Mouse (Mus musculus): Measurements from ENCODE around the gene Sgms1.

DNA sequence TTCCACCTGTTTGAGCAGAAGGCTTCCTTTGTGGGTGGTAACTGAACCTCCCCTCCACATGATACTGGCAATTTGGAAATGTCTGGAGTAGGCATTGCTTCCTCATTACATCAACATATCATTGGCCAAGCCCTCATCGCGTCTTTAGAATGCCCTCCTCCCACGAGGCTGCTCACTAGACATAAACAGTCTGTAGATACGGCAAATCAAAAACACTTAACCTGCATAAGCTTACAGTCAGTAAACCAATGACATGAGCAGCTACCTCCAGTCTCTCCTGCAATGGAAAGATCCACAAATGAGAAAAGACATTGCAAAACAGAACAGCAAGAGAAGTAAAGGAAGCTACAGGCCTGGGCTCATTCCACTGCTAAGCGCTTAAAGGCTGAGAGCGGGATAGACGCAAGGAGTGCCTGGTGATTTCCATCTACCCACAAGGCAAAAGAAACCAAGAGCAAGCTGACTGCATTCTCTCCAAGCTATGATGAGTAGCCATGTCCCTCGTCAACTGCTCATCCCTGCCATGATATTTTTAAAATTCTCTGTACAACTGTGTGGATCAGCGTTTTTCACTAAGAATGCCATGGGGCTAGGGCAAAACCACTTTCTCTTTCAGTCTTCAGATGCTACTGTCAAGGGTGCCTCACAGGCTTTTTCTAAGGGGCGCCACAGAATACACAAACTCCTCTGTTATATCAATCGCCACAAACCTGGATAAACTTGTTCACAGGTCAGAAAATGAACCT is 117.9 kb downstream of the Sgms1 start:
- TF ChIP-seq CTCF (IDR thresholded peaks at IDR 0.05; ENCODE audit: borderline replicate concordance, insufficient read depth, low read length), result no peak
- TF ChIP-seq POLR2A (IDR thresholded peaks at IDR 0.05; ENCODE audit: low read depth, low read length), result no peak

Measured in embryonic fibroblast, embryonic 13.5 days (primary cell).